ENCODE assay signal across 9 mouse cellular contexts in genomic region chr11:118427266-118427779, GRCm38 (mm10). TPM values are rescaled to one million over a fixed set of nuclear protein-coding genes. Genes with fewer than 3 reads are reported as not detected.
DNase-seq lines count a peak whose midpoint lies in the region; ATAC-seq and TF ChIP-seq lines count a peak whose summit lies in the region.
"Had no signal": no experiment of that assay in that cellular context is flagged by ENCODE, and none has a peak within 500 bp of the region (broad histone marks: within the 10 kb centered on the region; RNA-seq: fewer than 3 reads in every experiment).

No protein-coding gene starts in this region.

- H3K4me2 ChIP-seq in kidney, embryonic 14.5 days (replicated peaks; ENCODE audit: low read depth, low read length) = peak overlapping the region; percentile 46
- peak overlapping the region; percentile 61 for H3K4me2 ChIP-seq in heart, embryonic 16.5 days (ENCODE audit: low read depth, low read length)
- H3K4me2 ChIP-seq in liver, postnatal 0 days (ENCODE audit: low read depth, low read length) = no peak overlapping the region

- no peak for ATAC-seq in kidney, embryonic 14.5 days (ENCODE audit: low FRiP score, low TSS enrichment)
- ATAC-seq in heart, embryonic 16.5 days (replicated peaks; ENCODE audit: extremely low read depth, insufficient read depth, low FRiP score) = no peak
- no peak for ATAC-seq in liver, postnatal 0 days

- H3K36me3 ChIP-seq in kidney, embryonic 14.5 days (ENCODE audit: control insufficient read depth, insufficient read depth, low read length) = no peaks in the 10 kb centered on the region
- no peaks in the 10 kb centered on the region for H3K36me3 ChIP-seq in embryonic facial prominence, embryonic 10.5 days (replicated peaks)
- no peaks in the 10 kb centered on the region for H3K36me3 ChIP-seq in heart, embryonic 16.5 days (ENCODE audit: control insufficient read depth, insufficient read depth)
- no peaks in the 10 kb centered on the region for H3K36me3 ChIP-seq in liver, postnatal 0 days (replicated peaks; ENCODE audit: insufficient read depth, low read length)
- H3K36me3 ChIP-seq: G1E had no signal

- H3K27me3 ChIP-seq in kidney, embryonic 14.5 days (ENCODE audit: control insufficient read depth, insufficient read depth, low read length) = no peaks in the 10 kb centered on the region
- H3K27me3 ChIP-seq in embryonic facial prominence, embryonic 10.5 days (replicated peaks; ENCODE audit: low read depth, poor library complexity, severe bottlenecking) = peaks cover 47% of the 10 kb centered on the region
- peaks cover 4% of the 10 kb centered on the region; the same call in 1 of the 2 replicates for H3K27me3 ChIP-seq in heart, embryonic 16.5 days (ENCODE audit: control insufficient read depth, insufficient read depth, low read length)
- peaks cover 7% of the 10 kb centered on the region; the same call in 1 of the 2 replicates for H3K27me3 ChIP-seq in liver, postnatal 0 days (ENCODE audit: insufficient read depth, low read length)

- TF ChIP-seq CTCF in liver, postnatal 0 days (IDR thresholded peaks at IDR 0.05; ENCODE audit: low read depth) = no peak

- no peak overlapping the region for H3K27ac ChIP-seq in kidney, embryonic 14.5 days (ENCODE audit: low read depth, low read length)
- peak overlapping the region; percentile 79 for H3K27ac ChIP-seq in embryonic facial prominence, embryonic 10.5 days (replicated peaks)
- H3K27ac ChIP-seq in heart, embryonic 16.5 days (ENCODE audit: low read length) = peak overlapping the region; percentile 60; the same call in 1 of the 2 replicates
- H3K27ac ChIP-seq in liver, postnatal 0 days (ENCODE audit: low read depth) = 0 out of 2 replicates have a peak overlapping the region, but pooled peaks have one; percentile 18

- H3K9ac ChIP-seq in kidney, embryonic 14.5 days (ENCODE audit: low read depth, low read length) = no peak overlapping the region
- H3K9ac ChIP-seq in heart, embryonic 16.5 days (ENCODE audit: low read length) = no peak overlapping the region
- no peak overlapping the region for H3K9ac ChIP-seq in liver, postnatal 0 days (replicated peaks)

- WGBS in kidney, embryonic 14.5 days = 35% methylated on average over 3 of the region's 3 CpGs
- 34% methylated on average over 3 of the region's 3 CpGs for WGBS in embryonic facial prominence, embryonic 10.5 days
- WGBS in heart, embryonic 16.5 days = 41% methylated on average over 3 of the region's 3 CpGs
- WGBS in liver, postnatal 0 days (ENCODE audit: insufficient replicate concordance) = 17% methylated on average over 3 of the region's 3 CpGs

- H3K4me1 ChIP-seq in kidney, embryonic 14.5 days (ENCODE audit: control insufficient read depth, insufficient read depth, low read length) = peaks cover 45% of the 10 kb centered on the region
- peaks cover 81% of the 10 kb centered on the region for H3K4me1 ChIP-seq in embryonic facial prominence, embryonic 10.5 days
- peaks cover 38% of the 10 kb centered on the region for H3K4me1 ChIP-seq in heart, embryonic 16.5 days (ENCODE audit: control insufficient read depth, insufficient read depth, low read length)
- peaks cover 6% of the 10 kb centered on the region; the same call in 1 of the 2 replicates for H3K4me1 ChIP-seq in liver, postnatal 0 days (ENCODE audit: insufficient read depth)

- DNase-seq in kidney, adult 8-10 months = no peak
- DNase-seq in embryonic facial prominence, embryonic 10.5 days (ENCODE audit: low spot score) = no peak
- DNase-seq in liver, postnatal 0 days = no peak
- DNase-seq in cerebellum, postnatal 25 days = no peak
- no peak for DNase-seq in testis, postnatal 10 days (ENCODE audit: low spot score)
- DNase-seq: spleen, adult 18-20 months had no signal

- no peaks in the 10 kb centered on the region for H3K9me3 ChIP-seq in kidney, embryonic 14.5 days (ENCODE audit: control insufficient read depth, low read length)
- no peaks in the 10 kb centered on the region for H3K9me3 ChIP-seq in embryonic facial prominence, embryonic 10.5 days
- no peaks in the 10 kb centered on the region for H3K9me3 ChIP-seq in heart, embryonic 16.5 days (replicated peaks; ENCODE audit: control insufficient read depth, low read length)
- no peaks in the 10 kb centered on the region for H3K9me3 ChIP-seq in liver, postnatal 0 days (ENCODE audit: low read length)
- H3K9me3 ChIP-seq: G1E had no signal

- no peak for TF ChIP-seq EP300 in liver, postnatal 0 days (IDR thresholded peaks at IDR 0.05; ENCODE audit: low read depth)

- H3K4me3 ChIP-seq in kidney, embryonic 14.5 days (ENCODE audit: low read length) = no peak overlapping the region; the same call in 1 of the 2 replicates
- peak overlapping the region; percentile 49 for H3K4me3 ChIP-seq in embryonic facial prominence, embryonic 10.5 days
- no peak overlapping the region for H3K4me3 ChIP-seq in heart, embryonic 16.5 days (ENCODE audit: low read length)
- no peak overlapping the region for H3K4me3 ChIP-seq in liver, postnatal 0 days (ENCODE audit: low read depth, low read length)

RNA-seq across cellular contexts. Expression of gene C1qtnf1, which starts 0.7 kb away (rescaled TPM):
- 2.8 and 4.0 TPM in 2 replicates for polyA plus RNA-seq in kidney, embryonic 14.5 days (2014; fragmentation: Nextera tagmentation; extraction: Ambion mirVana)
- 2.6 and 3.4 TPM in 2 replicates for polyA plus RNA-seq in embryonic facial prominence, embryonic 10.5 days (2016; fragmentation: Nextera tagmentation; extraction: Ambion mirVana)
- polyA plus RNA-seq in heart, embryonic 16.5 days (2015; fragmentation: Nextera tagmentation; extraction: Ambion mirVana) = 8.9 and 9.3 TPM in 2 replicates
- 5.8 and 5.9 TPM in 2 replicates for polyA plus RNA-seq in liver, postnatal 0 days (2015; fragmentation: Nextera tagmentation; extraction: Ambion mirVana)
- polyA plus RNA-seq: G1E had no signal

RNA-seq across cellular contexts. Expression of gene Cant1, which starts 8.4 kb away (rescaled TPM):
- polyA plus RNA-seq in kidney, embryonic 14.5 days (2014; fragmentation: Nextera tagmentation; extraction: Ambion mirVana) = 19.0 and 24.1 TPM in 2 replicates
- 20.2 and 20.8 TPM in 2 replicates for polyA plus RNA-seq in embryonic facial prominence, embryonic 10.5 days (2016; fragmentation: Nextera tagmentation; extraction: Ambion mirVana)
- 19.0 and 20.2 TPM in 2 replicates for polyA plus RNA-seq in heart, embryonic 16.5 days (2015; fragmentation: Nextera tagmentation; extraction: Ambion mirVana)
- 7.5 and 7.8 TPM in 2 replicates for polyA plus RNA-seq in liver, postnatal 0 days (2015; fragmentation: Nextera tagmentation; extraction: Ambion mirVana)

RNA-seq across cellular contexts. Expression of gene Lgals3bp, which starts 25.4 kb away (rescaled TPM):
- polyA plus RNA-seq in kidney, embryonic 14.5 days (2014; fragmentation: Nextera tagmentation; extraction: Ambion mirVana) = 11.8 and 13.0 TPM in 2 replicates
- 0.86 and 0.88 TPM in 2 replicates for polyA plus RNA-seq in embryonic facial prominence, embryonic 10.5 days (2016; fragmentation: Nextera tagmentation; extraction: Ambion mirVana)
- 16.8 and 27.5 TPM in 2 replicates for polyA plus RNA-seq in heart, embryonic 16.5 days (2015; fragmentation: Nextera tagmentation; extraction: Ambion mirVana)
- polyA plus RNA-seq in liver, postnatal 0 days (2015; fragmentation: Nextera tagmentation; extraction: Ambion mirVana) = 68.3 and 74.1 TPM in 2 replicates

RNA-seq across cellular contexts. Expression of gene Engase, which starts 49.3 kb away (rescaled TPM):
- 3.9 and 9.7 TPM in 2 replicates for polyA plus RNA-seq in kidney, embryonic 14.5 days (2014; fragmentation: Nextera tagmentation; extraction: Ambion mirVana)
- polyA plus RNA-seq in embryonic facial prominence, embryonic 10.5 days (2016; fragmentation: Nextera tagmentation; extraction: Ambion mirVana) = 7.9 and 8.5 TPM in 2 replicates
- 4.0 and 5.8 TPM in 2 replicates for polyA plus RNA-seq in heart, embryonic 16.5 days (2015; fragmentation: Nextera tagmentation; extraction: Ambion mirVana)
- 4.9 and 5.6 TPM in 2 replicates for polyA plus RNA-seq in liver, postnatal 0 days (2015; fragmentation: Nextera tagmentation; extraction: Ambion mirVana)
